Mouse (Mus musculus) liver, embryonic 12.5 days (tissue): ENCODE results near the gene Itprip. TPM values are rescaled to one million over a fixed set of nuclear protein-coding genes. Genes with fewer than 3 reads are reported as not detected.

Experiments used
- ATAC-seq: fragments of 200-750 bp; cut with Nextera tagmentation; 2 replicates; pipeline ENCODE4 v1.8.0; 2017; ENCODE audit warnings: moderate number of reproducible peaks, mild to moderate bottlenecking, moderate library complexity
- H3K27ac ChIP-seq: fragments of 300-500 bp; sonication (generic); 2 replicates; pipeline ENCODE4 v1.5.1; 2016; ENCODE audit warnings: mild to moderate bottlenecking
- H3K27me3 ChIP-seq: fragments of 300-500 bp; sonication (generic); replicated peaks from 2 replicates; pipeline ENCODE4 v1.6.1; 2016; ENCODE audit warnings: mild to moderate bottlenecking, moderate library complexity
- H3K36me3 ChIP-seq: fragments of 300-500 bp; sonication (generic); 2 replicates; pipeline ENCODE4 v1.6.1; 2016; ENCODE audit warnings: mild to moderate bottlenecking, moderate library complexity
- H3K4me1 ChIP-seq: fragments of 300-500 bp; sonication (generic); 2 replicates; pipeline ENCODE4 v1.6.1; 2016
- H3K4me2 ChIP-seq: fragments of 300-500 bp; sonication (generic); 2 replicates; pipeline ENCODE4 v1.6.1; 2016; ENCODE audit warnings: mild to moderate bottlenecking, moderate library complexity
- H3K4me3 ChIP-seq: fragments of 300-500 bp; sonication (generic); 2 replicates; pipeline ENCODE4 v1.5.1; 2016; ENCODE audit warnings: mild to moderate bottlenecking, moderate library complexity
- H3K9ac ChIP-seq: fragments of 300-500 bp; sonication (generic); 2 replicates; pipeline ENCODE4 v1.6.1; 2016; ENCODE audit warnings: mild to moderate bottlenecking, moderate library complexity
- H3K9me3 ChIP-seq: fragments of 300-500 bp; sonication (generic); replicated peaks from 2 replicates; pipeline ENCODE4 v1.6.1; 2016; ENCODE audit warnings: mild to moderate bottlenecking, moderate library complexity
- WGBS: fragments of 180-500 bp; shearing (Covaris S2); methylation state at CpG from one replicate; pipeline ENCODE4 v1.1.7; 2016; ENCODE audit not compliant: insufficient replicate concordance; 5-methylcytosine and 5-hydroxymethylcytosine counted together
- polyA plus RNA-seq: library from polyadenylated mRNA; unstranded; fragments of >200 nt; fragmentation: Nextera tagmentation; extraction: Ambion mirVana; gene quantifications from 2 replicates; pipeline ENCODE4 v1.2.1, GENCODE M21; 2016

Gene Itprip
- polyA plus RNA-seq, 1 experiment from 2014 or later: 5.3 TPM

GRCm38 (mm10) chr19:47910751-47911150 is 8.3 kb downstream of the Itprip start:
- ATAC-seq: no peak
- Histone ChIP-seq H3K4me3 (no peak overlapping the region), H3K36me3 (peaks cover 20% of the 10 kb centered on the region), H3K9ac (no peak overlapping the region), H3K27me3 (no peaks in the 10 kb centered on the region), H3K4me2 (0 out of 2 replicates have a peak overlapping the region, but pooled peaks have one; percentile 46), H3K4me1 (peaks cover 53% of the 10 kb centered on the region), H3K9me3 (no peaks in the 10 kb centered on the region), H3K27ac (peak overlapping the region; percentile 36; the same call in 1 of the 2 replicates)
- WGBS: 71% methylated on average over 4 of the region's 4 CpGs

- 42% methylated on average over 2 of the region's 4 CpGs for WGBS
- no peaks in the 10 kb centered on the region for H3K27me3 ChIP-seq
- H3K9me3 ChIP-seq: no peaks in the 10 kb centered on the region
- peaks cover 56% of the 10 kb centered on the region for H3K4me1 ChIP-seq
- H3K36me3 ChIP-seq: peaks cover 20% of the 10 kb centered on the region
- peak overlapping the region; percentile 36; the same call in 1 of the 2 replicates for H3K27ac ChIP-seq
- peak overlapping the region; percentile 46 for H3K4me2 ChIP-seq
- H3K9ac ChIP-seq: 0 out of 2 replicates have a peak overlapping the region, but pooled peaks have one; percentile 24
- ATAC-seq: peak; percentile 63
- peak overlapping the region; percentile 19; the same call in 1 of the 2 replicates for H3K4me3 ChIP-seq
Observed at GRCm38 (mm10) chr19:47910117-47910618, 8.9 kb downstream of the Itprip start.

- ATAC-seq: no peak
- H3K9ac ChIP-seq: 0 out of 2 replicates have a peak overlapping the region, but pooled peaks have one; percentile 24
- peaks cover 56% of the 10 kb centered on the region for H3K4me1 ChIP-seq
- WGBS: 28% methylated on average over 10 of the region's 10 CpGs
- no peaks in the 10 kb centered on the region for H3K27me3 ChIP-seq
- peak overlapping the region; percentile 46 for H3K4me2 ChIP-seq
- peaks cover 20% of the 10 kb centered on the region for H3K36me3 ChIP-seq
- H3K9me3 ChIP-seq: no peaks in the 10 kb centered on the region
- peak overlapping the region; percentile 19 for H3K4me3 ChIP-seq
- peak overlapping the region; percentile 36; the same call in 1 of the 2 replicates for H3K27ac ChIP-seq
Observed at GRCm38 (mm10) chr19:47909387-47910116, 9.5 kb downstream of the Itprip start.

GRCm38 (mm10) chr19:47908961-47909371 is 10.1 kb downstream of the Itprip start:
- no peak overlapping the region for H3K9ac ChIP-seq
- peaks cover 20% of the 10 kb centered on the region for H3K36me3 ChIP-seq
- ATAC-seq: no peak
- peaks cover 56% of the 10 kb centered on the region for H3K4me1 ChIP-seq
- WGBS: 49% methylated on average over 6 of the region's 6 CpGs
- no peaks in the 10 kb centered on the region for H3K27me3 ChIP-seq
- peak overlapping the region; percentile 46 for H3K4me2 ChIP-seq
- no peak overlapping the region for H3K27ac ChIP-seq
- no peak overlapping the region for H3K4me3 ChIP-seq
- no peaks in the 10 kb centered on the region for H3K9me3 ChIP-seq

GRCm38 (mm10) chr19:47907596-47907995 is 11.5 kb downstream of the Itprip start:
- H3K36me3 ChIP-seq: peaks cover 20% of the 10 kb centered on the region
- no peak overlapping the region for H3K4me2 ChIP-seq
- no peak overlapping the region for H3K4me3 ChIP-seq
- ATAC-seq: no peak
- 89% methylated on average over 9 of the region's 9 CpGs for WGBS
- H3K4me1 ChIP-seq: peaks cover 70% of the 10 kb centered on the region
- no peaks in the 10 kb centered on the region for H3K27me3 ChIP-seq
- H3K9ac ChIP-seq: no peak overlapping the region
- H3K9me3 ChIP-seq: no peaks in the 10 kb centered on the region
- H3K27ac ChIP-seq: no peak overlapping the region

- no peak for ATAC-seq
- Histone ChIP-seq H3K27ac (no peak overlapping the region), H3K4me1 (peaks cover 76% of the 10 kb centered on the region), H3K36me3 (peaks cover 7% of the 10 kb centered on the region; the same call in 1 of the 2 replicates), H3K9me3 (no peaks in the 10 kb centered on the region), H3K27me3 (no peaks in the 10 kb centered on the region), H3K4me2 (no peak overlapping the region), H3K4me3 (no peak overlapping the region), H3K9ac (no peak overlapping the region)
- WGBS: 60% methylated on average over 5 of the region's 5 CpGs
Observed at GRCm38 (mm10) chr19:47905603-47906002, 13.5 kb downstream of the Itprip start.

GRCm38 (mm10) chr19:47905081-47905480 is 14.0 kb downstream of the Itprip start:
- Histone ChIP-seq H3K27me3 (no peaks in the 10 kb centered on the region), H3K36me3 (peaks cover 7% of the 10 kb centered on the region; the same call in 1 of the 2 replicates), H3K4me3 (no peak overlapping the region), H3K4me2 (no peak overlapping the region), H3K27ac (no peak overlapping the region), H3K9me3 (no peaks in the 10 kb centered on the region), H3K9ac (no peak overlapping the region), H3K4me1 (peaks cover 76% of the 10 kb centered on the region)
- WGBS: 50% methylated on average over 4 of the region's 4 CpGs
- no peak for ATAC-seq

GRCm38 (mm10) chr19:47903679-47904078 is 15.4 kb downstream of the Itprip start:
- Histone ChIP-seq H3K4me2 (no peak overlapping the region), H3K27me3 (no peaks in the 10 kb centered on the region), H3K27ac (no peak overlapping the region), H3K36me3 (peaks cover 7% of the 10 kb centered on the region; the same call in 1 of the 2 replicates), H3K9ac (no peak overlapping the region), H3K4me1 (peaks cover 76% of the 10 kb centered on the region), H3K9me3 (no peaks in the 10 kb centered on the region), H3K4me3 (no peak overlapping the region)
- 70% methylated on average over 4 of the region's 4 CpGs for WGBS
- ATAC-seq: no peak

- no peaks in the 10 kb centered on the region for H3K9me3 ChIP-seq
- H3K9ac ChIP-seq: no peak overlapping the region
- no peaks in the 10 kb centered on the region for H3K27me3 ChIP-seq
- H3K4me2 ChIP-seq: no peak overlapping the region
- no peak for ATAC-seq
- peaks cover 8% of the 10 kb centered on the region for H3K36me3 ChIP-seq
- no peak overlapping the region for H3K27ac ChIP-seq
- peaks cover 77% of the 10 kb centered on the region for H3K4me1 ChIP-seq
- WGBS: 73% methylated on average over 13 of the region's 13 CpGs
- H3K4me3 ChIP-seq: no peak overlapping the region
Observed at GRCm38 (mm10) chr19:47902316-47903201, 16.5 kb downstream of the Itprip start.

- ATAC-seq: no peak
- 75% methylated on average over 10 of the region's 10 CpGs for WGBS
Observed at GRCm38 (mm10) chr19:47900558-47900957, 18.5 kb downstream of the Itprip start.

GRCm38 (mm10) chr19:47900012-47900411 is 19.1 kb downstream of the Itprip start:
- H3K4me2 ChIP-seq: no peak overlapping the region
- no peak overlapping the region for H3K4me3 ChIP-seq
- no peaks in the 10 kb centered on the region for H3K27me3 ChIP-seq
- peak overlapping the region; percentile 32; the same call in 1 of the 2 replicates for H3K27ac ChIP-seq
- H3K36me3 ChIP-seq: peaks cover 29% of the 10 kb centered on the region
- WGBS: 47% methylated on average over 6 of the region's 6 CpGs
- no peaks in the 10 kb centered on the region for H3K9me3 ChIP-seq
- H3K9ac ChIP-seq: no peak overlapping the region
- peaks cover 68% of the 10 kb centered on the region for H3K4me1 ChIP-seq
- no peak for ATAC-seq

More at GRCm38 (mm10) chr19:47900558-47900957, 18.5 kb downstream of the Itprip start:
- H3K4me2 ChIP-seq: no peak overlapping the region
- H3K4me1 ChIP-seq: peaks cover 70% of the 10 kb centered on the region
- no peaks in the 10 kb centered on the region for H3K27me3 ChIP-seq
- H3K9ac ChIP-seq: no peak overlapping the region
- no peaks in the 10 kb centered on the region for H3K9me3 ChIP-seq
- no peak overlapping the region for H3K4me3 ChIP-seq
- H3K27ac ChIP-seq: no peak overlapping the region
- H3K36me3 ChIP-seq: peaks cover 24% of the 10 kb centered on the region
